Mouse (Mus musculus): ENCODE results near the gene Myb. TPM values are rescaled to one million over a fixed set of nuclear protein-coding genes. Genes with fewer than 3 reads are reported as not detected.

Gene Myb
- total and polyA plus RNA-seq, 3 experiments, result 133 to 245 (median 155) TPM

DNA sequence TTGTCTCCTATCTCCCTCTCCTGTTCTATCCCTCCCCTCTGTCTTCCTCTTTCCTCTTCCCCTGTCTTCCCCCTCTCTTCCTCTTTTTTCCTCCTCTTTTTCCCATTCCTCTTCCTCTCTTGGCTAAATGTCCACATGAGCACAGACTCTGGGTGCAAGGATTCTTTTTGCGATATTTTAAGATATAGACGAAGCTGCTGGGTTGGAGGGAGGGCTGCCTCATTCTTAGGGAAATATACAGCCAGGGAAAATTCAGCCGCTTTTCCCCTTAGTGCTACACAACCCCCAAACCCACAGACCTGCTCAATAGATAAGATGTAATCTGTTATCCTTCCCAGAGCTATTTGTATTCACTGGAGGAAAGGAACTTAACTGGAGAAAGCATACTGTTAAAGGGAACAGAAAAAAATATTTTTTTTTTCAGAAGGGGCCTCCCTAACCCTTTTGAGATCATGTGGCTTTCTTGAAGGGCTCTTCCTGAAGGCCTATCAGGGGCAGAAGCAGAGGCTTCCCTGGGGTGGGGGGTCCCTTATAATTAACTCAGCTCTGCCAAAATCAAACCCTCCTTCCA lies 33.2 kb upstream of the Myb start (continued):
- TF ChIP-seq HCFC1 (IDR thresholded peaks at IDR 0.05; ENCODE audit: low read depth, low read length), result no peak
- TF ChIP-seq E2F4 (IDR thresholded peaks at IDR 0.05; ENCODE audit: borderline replicate concordance, low read depth, low read length), result no peak
- peak; percentile 62 for TF ChIP-seq ETS1 (IDR thresholded peaks at IDR 0.05; ENCODE audit: low read depth, low read length)

DNA sequence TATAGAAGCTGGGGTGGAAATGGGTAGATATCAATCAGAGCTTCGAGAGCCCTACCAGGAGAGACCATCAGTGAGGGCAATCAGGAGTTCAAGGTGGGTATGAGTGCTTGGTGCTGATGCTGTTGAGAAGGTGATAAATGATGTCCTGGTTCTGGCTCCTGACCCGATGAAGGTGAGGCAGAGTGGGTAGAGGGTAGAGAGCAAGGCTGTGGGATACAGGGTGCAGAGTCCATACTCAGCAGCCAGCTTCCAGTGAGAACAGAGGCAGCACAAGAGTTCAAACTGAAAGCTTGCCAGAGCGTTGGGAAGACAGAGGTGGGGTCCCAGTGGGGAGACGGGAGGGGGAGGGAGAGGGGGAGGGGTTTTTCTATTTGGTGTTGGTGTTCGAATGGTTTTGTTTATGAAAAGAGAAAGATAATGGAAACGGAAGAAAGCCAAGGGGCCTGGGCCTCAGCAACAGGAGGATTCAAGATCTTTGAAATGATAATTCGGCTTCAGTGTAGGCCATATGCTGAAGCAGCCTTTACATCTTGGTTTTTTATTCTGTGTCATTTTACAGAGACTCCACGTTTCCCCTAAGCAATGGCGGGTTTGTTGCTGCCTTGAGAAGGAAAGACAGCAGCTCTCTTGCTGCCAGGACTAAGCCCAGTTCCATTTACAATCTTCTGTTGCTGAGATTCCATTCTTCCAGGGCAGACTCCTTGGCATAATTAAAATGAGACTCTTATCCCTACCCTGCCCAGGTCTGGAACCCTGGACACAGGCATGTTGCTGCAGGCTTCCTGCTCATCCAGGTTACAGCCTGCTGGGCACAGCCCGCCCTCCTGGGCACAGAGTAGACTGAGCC lies 32.5 kb upstream of the Myb start:
- DNase-seq (ENCODE audit: low read depth, low spot score), result peak; percentile 68
- H3K9ac ChIP-seq (ENCODE audit: control insufficient read depth, low read depth, low read length, poor library complexity, severe bottlenecking), result peak overlapping the region; percentile 63
- no peaks in the 10 kb centered on the region for H3K27me3 ChIP-seq (ENCODE audit: control insufficient read depth in 1 of 2, insufficient read depth in 2 of 2, low read length in 2 of 2)
- peak overlapping the region; percentile 50 to 60 for H3K4me3 ChIP-seq (ENCODE audit: control insufficient read depth in 1 of 2, insufficient read depth in 1 of 2, low read depth in 2 of 2, low read length in 2 of 2)
- peak overlapping the region; percentile 96 for H3K27ac ChIP-seq (ENCODE audit: control insufficient read depth, low read depth, low read length)
- peaks cover 2% of the 10 kb centered on the region; the same call in 1 of the 2 replicates for H3K79me2 ChIP-seq (ENCODE audit: control insufficient read depth, insufficient read depth, low read length, poor library complexity)
- H3K9me3 ChIP-seq (replicated peaks; ENCODE audit: insufficient read depth, low read length), result no peaks in the 10 kb centered on the region
- 0 out of 2 replicates have a peak, but pooled peaks have one; percentile 41 for TF ChIP-seq TBP (IDR thresholded peaks at IDR 0.05; ENCODE audit: low read depth, low read length)
- peak; percentile 57; the same call in 1 of the 2 replicates for TF ChIP-seq ETS1 (IDR thresholded peaks at IDR 0.05; ENCODE audit: low read depth, low read length)
- peak; percentile 73 for TF ChIP-seq GATA1 (IDR thresholded peaks at IDR 0.05; ENCODE audit: low read depth, low read length)
- TF ChIP-seq EP300 (IDR thresholded peaks at IDR 0.05; ENCODE audit: low read depth in 1 of 2, low read length in 2 of 2), result peak; percentile 20 to 43; a peak in 3 of 4 replicates
- no peak for TF ChIP-seq ZMIZ1 (IDR thresholded peaks at IDR 0.05; ENCODE audit: low read depth, low read length)
- no peak for TF ChIP-seq E2F4 (IDR thresholded peaks at IDR 0.05; ENCODE audit: borderline replicate concordance, low read depth, low read length)
- TF ChIP-seq POLR2A (IDR thresholded peaks at IDR 0.05; ENCODE audit: control insufficient read depth in 1 of 2, insufficient read depth in 1 of 2, low read depth in 1 of 2, low read length in 2 of 2, poor library complexity in 1 of 2), result peak; percentile 35 to 44; a peak in 2 of 4 replicates
- TF ChIP-seq TCF12 (IDR thresholded peaks at IDR 0.05; ENCODE audit: low read depth, low read length), result peak; percentile 34; the same call in 1 of the 2 replicates
- TF ChIP-seq MYC (IDR thresholded peaks at IDR 0.05; ENCODE audit: low read depth, low read length), result 0 out of 2 replicates have a peak, but pooled peaks have one; percentile 33
- peaks cover 39 to 59% of the 10 kb centered on the region in 2 experiments for H3K4me1 ChIP-seq (ENCODE audit: control insufficient read depth in 1 of 2, insufficient read depth in 2 of 2, low read length in 2 of 2)
- H3K36me3 ChIP-seq (ENCODE audit: control insufficient read depth in 1 of 2, insufficient read depth in 2 of 2, low read length in 2 of 2), result peaks cover 0 to 56% of the 10 kb centered on the region in 2 experiments; a peak in 2 of 4 replicates

DNA sequence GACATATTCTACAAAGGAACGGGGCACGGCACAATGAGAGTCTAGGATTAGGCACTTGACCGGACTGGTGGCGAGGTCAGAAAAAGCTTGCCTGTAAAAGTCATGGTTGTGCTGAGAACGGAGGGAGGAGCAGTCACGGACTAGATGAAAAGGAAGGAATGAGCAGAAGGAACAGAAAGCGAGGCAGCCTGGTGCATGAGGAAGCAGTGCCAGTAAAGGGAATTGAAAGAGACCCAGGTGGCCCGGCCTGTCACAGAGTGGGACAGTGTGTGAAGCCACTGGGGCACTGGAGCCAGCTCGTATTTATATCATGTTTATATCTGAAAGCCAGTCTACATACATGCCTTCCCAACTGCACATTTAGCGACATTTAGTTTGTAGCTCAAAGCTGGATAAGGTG lies 31.7 kb upstream of the Myb start:
- Histone ChIP-seq H3K27me3 (ENCODE audit: control insufficient read depth in 1 of 2, insufficient read depth in 2 of 2, low read length in 2 of 2) (no peaks in the 10 kb centered on the region), H3K79me2 (ENCODE audit: control insufficient read depth, insufficient read depth, low read length, poor library complexity) (peaks cover 2% of the 10 kb centered on the region; the same call in 1 of the 2 replicates), H3K4me3 (ENCODE audit: control insufficient read depth in 1 of 2, insufficient read depth in 1 of 2, low read depth in 2 of 2, low read length in 2 of 2) (no peak overlapping the region), H3K36me3 (ENCODE audit: control insufficient read depth in 1 of 2, insufficient read depth in 2 of 2, low read length in 2 of 2) (peaks cover 0 to 55% of the 10 kb centered on the region in 2 experiments; a peak in 2 of 4 replicates), H3K4me1 (ENCODE audit: control insufficient read depth in 1 of 2, insufficient read depth in 2 of 2, low read length in 2 of 2) (peaks cover 42 to 58% of the 10 kb centered on the region in 2 experiments), H3K27ac (ENCODE audit: control insufficient read depth, low read depth, low read length) (peak overlapping the region; percentile 74; the same call in 1 of the 2 replicates), H3K9me3 (replicated peaks; ENCODE audit: insufficient read depth, low read length) (no peaks in the 10 kb centered on the region), H3K9ac (ENCODE audit: control insufficient read depth, low read depth, low read length, poor library complexity, severe bottlenecking) (no peak overlapping the region)
- no peak for DNase-seq (ENCODE audit: low read depth, low spot score)
- TF ChIP-seq UBTF (IDR thresholded peaks at IDR 0.05; ENCODE audit: borderline replicate concordance, insufficient read depth, low read depth, low read length), result no peak

Measured in MEL (cell line).